Mouse (Mus musculus): Measurements from ENCODE around the gene Dock10. TPM values are rescaled to one million over a fixed set of nuclear protein-coding genes. Genes with fewer than 3 reads are reported as not detected.

Dock10 gene
- polyA plus RNA-seq, 1 experiment from 2014 or later, result 2.7 TPM

DNA sequence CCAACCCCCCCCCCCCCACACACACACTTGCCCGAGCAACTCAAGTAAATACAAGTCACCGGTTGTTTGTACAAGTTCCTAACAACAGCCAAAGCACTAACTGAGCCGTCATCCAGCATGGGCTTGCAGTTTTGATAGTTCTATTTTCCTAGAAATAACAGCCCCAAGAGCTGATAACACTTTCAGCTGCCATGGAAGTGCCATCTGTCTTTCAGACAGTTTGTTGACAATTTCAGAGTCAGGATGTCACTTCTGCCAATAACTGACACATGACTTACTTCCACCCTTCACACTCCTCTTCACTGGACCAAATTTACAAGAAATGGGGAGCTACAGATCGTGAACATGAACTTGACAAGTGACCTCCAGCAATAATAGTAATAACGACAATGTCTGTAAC, 175.0 kb downstream of the Dock10 start:
- Histone ChIP-seq H3K4me3 (ENCODE audit: low read depth, low read length) (no peak overlapping the region), H3K9me3 (ENCODE audit: control insufficient read depth, low read length) (no peaks in the 10 kb centered on the region), H3K4me2 (ENCODE audit: low read depth, low read length, severe bottlenecking) (no peak overlapping the region), H3K36me3 (ENCODE audit: control insufficient read depth, insufficient read depth, low read length) (no peaks in the 10 kb centered on the region), H3K27me3 (ENCODE audit: control insufficient read depth, insufficient read depth, low read length) (no peaks in the 10 kb centered on the region), H3K9ac (ENCODE audit: low read length) (no peak overlapping the region), H3K4me1 (replicated peaks; ENCODE audit: control insufficient read depth, insufficient read depth, low read length) (no peaks in the 10 kb centered on the region), H3K27ac (ENCODE audit: low read depth, low read length) (no peak overlapping the region)
- ATAC-seq (replicated peaks; ENCODE audit: low FRiP score) (no peak), DNase-seq (ENCODE audit: low spot score) (no peak)
- 93% methylated on average over 5 of the region's 5 CpGs for WGBS

GRCm38 (mm10) chr1:80582186-80582585, 176.1 kb downstream of the Dock10 start:
- no peak for ATAC-seq (replicated peaks; ENCODE audit: low FRiP score)
- Histone ChIP-seq H3K4me3 (ENCODE audit: low read depth, low read length) (no peak overlapping the region), H3K36me3 (ENCODE audit: control insufficient read depth, insufficient read depth, low read length) (no peaks in the 10 kb centered on the region), H3K27ac (ENCODE audit: low read depth, low read length) (no peak overlapping the region), H3K9me3 (ENCODE audit: control insufficient read depth, low read length) (no peaks in the 10 kb centered on the region), H3K4me1 (replicated peaks; ENCODE audit: control insufficient read depth, insufficient read depth, low read length) (no peaks in the 10 kb centered on the region), H3K27me3 (ENCODE audit: control insufficient read depth, insufficient read depth, low read length) (no peaks in the 10 kb centered on the region), H3K9ac (ENCODE audit: low read length) (no peak overlapping the region), H3K4me2 (ENCODE audit: low read depth, low read length, severe bottlenecking) (no peak overlapping the region)
- no peak for DNase-seq (ENCODE audit: low spot score)
- WGBS, result 93% methylated on average over 3 of the region's 3 CpGs

DNA sequence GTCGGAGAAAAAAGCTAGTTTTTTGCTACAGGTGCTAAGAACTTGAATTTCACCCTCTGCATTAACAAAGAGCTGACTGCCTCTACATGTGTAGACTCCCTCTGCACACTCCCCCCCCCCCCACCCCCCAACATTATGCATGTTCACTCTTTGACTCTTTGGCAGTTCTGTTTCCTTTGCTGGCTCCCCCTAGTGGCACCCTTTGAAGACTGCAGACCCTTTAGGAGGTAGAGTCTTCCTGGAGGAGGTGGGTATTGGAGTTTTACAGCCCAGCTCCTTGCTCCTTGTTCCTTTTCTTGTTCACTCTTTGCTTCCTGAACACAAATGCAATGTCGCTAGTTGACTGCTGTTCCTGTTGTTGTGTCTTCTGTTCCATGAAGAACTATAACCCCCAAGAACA, 181.4 kb downstream of the Dock10 start:
- WGBS, result 86% methylated on average over 2 of the region's 2 CpGs
- no peak overlapping the region for H3K9ac ChIP-seq (ENCODE audit: low read length)
- no peak overlapping the region for H3K27ac ChIP-seq (ENCODE audit: low read depth, low read length)
- H3K27me3 ChIP-seq (ENCODE audit: control insufficient read depth, insufficient read depth, low read length), result no peaks in the 10 kb centered on the region
- H3K4me2 ChIP-seq (ENCODE audit: low read depth, low read length, severe bottlenecking), result no peak overlapping the region
- DNase-seq (ENCODE audit: low spot score), result no peak
- H3K36me3 ChIP-seq (ENCODE audit: control insufficient read depth, insufficient read depth, low read length), result no peaks in the 10 kb centered on the region
- ATAC-seq (replicated peaks; ENCODE audit: low FRiP score), result no peak
- H3K4me3 ChIP-seq (ENCODE audit: low read depth, low read length), result no peak overlapping the region
- no peaks in the 10 kb centered on the region for H3K4me1 ChIP-seq (replicated peaks; ENCODE audit: control insufficient read depth, insufficient read depth, low read length)
- H3K9me3 ChIP-seq (ENCODE audit: control insufficient read depth, low read length), result no peaks in the 10 kb centered on the region

- no peak overlapping the region for H3K27ac ChIP-seq (ENCODE audit: low read depth, low read length)
- H3K4me1 ChIP-seq (replicated peaks; ENCODE audit: control insufficient read depth, insufficient read depth, low read length), result no peaks in the 10 kb centered on the region
- no peak overlapping the region for H3K9ac ChIP-seq (ENCODE audit: low read length)
- no peaks in the 10 kb centered on the region for H3K27me3 ChIP-seq (ENCODE audit: control insufficient read depth, insufficient read depth, low read length)
- WGBS, result 97% methylated on average over 1 of the region's 1 CpGs
- H3K36me3 ChIP-seq (ENCODE audit: control insufficient read depth, insufficient read depth, low read length), result no peaks in the 10 kb centered on the region
- no peak overlapping the region for H3K4me2 ChIP-seq (ENCODE audit: low read depth, low read length, severe bottlenecking)
- DNase-seq (ENCODE audit: low spot score) (no peak), ATAC-seq (replicated peaks; ENCODE audit: low FRiP score) (no peak)
- H3K4me3 ChIP-seq (ENCODE audit: low read depth, low read length), result no peak overlapping the region
- H3K9me3 ChIP-seq (ENCODE audit: control insufficient read depth, low read length), result no peaks in the 10 kb centered on the region
Measured at GRCm38 (mm10) chr1:80556446-80556845, 201.9 kb downstream of the Dock10 start.

GRCm38 (mm10) chr1:80541522-80541921, 216.8 kb downstream of the Dock10 start:
- no peaks in the 10 kb centered on the region for H3K4me1 ChIP-seq (replicated peaks; ENCODE audit: control insufficient read depth, insufficient read depth, low read length)
- WGBS, result 80% methylated on average over 3 of the region's 3 CpGs
- no peak overlapping the region for H3K4me2 ChIP-seq (ENCODE audit: low read depth, low read length, severe bottlenecking)
- H3K9me3 ChIP-seq (ENCODE audit: control insufficient read depth, low read length), result no peaks in the 10 kb centered on the region
- no peak overlapping the region for H3K4me3 ChIP-seq (ENCODE audit: low read depth, low read length)
- DNase-seq (ENCODE audit: low spot score) (no peak), ATAC-seq (replicated peaks; ENCODE audit: low FRiP score) (no peak)
- H3K36me3 ChIP-seq (ENCODE audit: control insufficient read depth, insufficient read depth, low read length), result no peaks in the 10 kb centered on the region
- H3K27ac ChIP-seq (ENCODE audit: low read depth, low read length), result no peak overlapping the region
- no peaks in the 10 kb centered on the region for H3K27me3 ChIP-seq (ENCODE audit: control insufficient read depth, insufficient read depth, low read length)
- H3K9ac ChIP-seq (ENCODE audit: low read length), result no peak overlapping the region

DNA sequence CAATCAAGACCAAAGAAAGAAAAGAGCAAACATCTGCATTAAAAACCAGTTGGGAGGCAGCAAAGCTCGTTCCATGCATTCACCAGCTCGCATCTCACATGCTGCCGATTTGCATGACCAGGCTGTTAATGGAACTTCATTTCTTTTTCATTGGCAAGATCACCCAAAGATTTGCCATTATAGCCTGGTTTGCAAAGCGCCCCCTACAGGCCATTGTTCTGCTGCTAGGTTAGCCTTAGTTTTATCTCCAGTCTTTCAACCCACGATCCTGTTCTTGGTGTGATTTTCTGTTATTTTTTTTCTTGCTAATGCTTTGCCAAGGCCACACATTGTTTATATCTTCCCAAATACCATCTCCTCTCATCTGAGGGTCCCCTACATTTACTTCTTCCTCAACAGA, 236.1 kb downstream of the Dock10 start:
- no peaks in the 10 kb centered on the region for H3K9me3 ChIP-seq (ENCODE audit: control insufficient read depth, low read length)
- 68% methylated on average over 5 of the region's 5 CpGs for WGBS
- no peak overlapping the region for H3K4me2 ChIP-seq (ENCODE audit: low read depth, low read length, severe bottlenecking)
- no peaks in the 10 kb centered on the region for H3K36me3 ChIP-seq (ENCODE audit: control insufficient read depth, insufficient read depth, low read length)
- H3K4me3 ChIP-seq (ENCODE audit: low read depth, low read length), result no peak overlapping the region
- no peak for ATAC-seq (replicated peaks; ENCODE audit: low FRiP score)
- H3K27ac ChIP-seq (ENCODE audit: low read depth, low read length), result no peak overlapping the region
- H3K4me1 ChIP-seq (replicated peaks; ENCODE audit: control insufficient read depth, insufficient read depth, low read length), result no peaks in the 10 kb centered on the region
- no peak overlapping the region for H3K9ac ChIP-seq (ENCODE audit: low read length)
- no peak for DNase-seq (ENCODE audit: low spot score)
- no peaks in the 10 kb centered on the region for H3K27me3 ChIP-seq (ENCODE audit: control insufficient read depth, insufficient read depth, low read length)

DNA sequence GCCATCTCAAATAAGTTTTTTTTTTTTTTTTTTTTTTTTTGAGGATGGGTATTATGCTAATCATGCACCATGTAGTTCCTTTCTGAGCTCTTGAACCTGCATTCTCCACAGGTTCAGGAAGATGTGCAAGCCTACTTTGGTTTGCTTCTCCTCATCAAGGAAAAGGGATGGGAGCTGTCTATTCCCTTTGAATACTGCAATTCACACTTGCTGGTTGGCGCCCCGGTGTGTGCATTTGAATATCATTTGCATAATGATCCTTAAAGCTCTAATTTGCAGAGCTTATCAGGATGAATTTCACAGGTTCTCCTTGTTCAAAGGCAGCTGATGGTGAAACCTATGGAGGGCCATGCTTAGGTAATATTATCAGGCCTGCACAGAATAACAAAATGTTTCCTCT, 237.9 kb downstream of the Dock10 start:
- DNase-seq (ENCODE audit: low spot score) (no peak), ATAC-seq (replicated peaks; ENCODE audit: low FRiP score) (no peak)
- WGBS, result 14% methylated on average over 2 of the region's 2 CpGs
- H3K36me3 ChIP-seq (ENCODE audit: control insufficient read depth, insufficient read depth, low read length), result no peaks in the 10 kb centered on the region
- H3K4me2 ChIP-seq (ENCODE audit: low read depth, low read length, severe bottlenecking), result no peak overlapping the region
- H3K4me1 ChIP-seq (replicated peaks; ENCODE audit: control insufficient read depth, insufficient read depth, low read length), result no peaks in the 10 kb centered on the region
- no peaks in the 10 kb centered on the region for H3K9me3 ChIP-seq (ENCODE audit: control insufficient read depth, low read length)
- H3K27me3 ChIP-seq (ENCODE audit: control insufficient read depth, insufficient read depth, low read length), result no peaks in the 10 kb centered on the region
- no peak overlapping the region for H3K4me3 ChIP-seq (ENCODE audit: low read depth, low read length)
- no peak overlapping the region for H3K27ac ChIP-seq (ENCODE audit: low read depth, low read length)
- H3K9ac ChIP-seq (ENCODE audit: low read length), result no peak overlapping the region

GRCm38 (mm10) chr1:80519893-80520292, 238.4 kb downstream of the Dock10 start:
- WGBS, result 13% methylated on average over 1 of the region's 1 CpGs
- ATAC-seq (replicated peaks; ENCODE audit: low FRiP score), result no peak
- Histone ChIP-seq H3K4me2 (ENCODE audit: low read depth, low read length, severe bottlenecking) (no peak overlapping the region), H3K4me3 (ENCODE audit: low read depth, low read length) (no peak overlapping the region), H3K36me3 (ENCODE audit: control insufficient read depth, insufficient read depth, low read length) (no peaks in the 10 kb centered on the region), H3K9ac (ENCODE audit: low read length) (no peak overlapping the region), H3K4me1 (replicated peaks; ENCODE audit: control insufficient read depth, insufficient read depth, low read length) (no peaks in the 10 kb centered on the region), H3K9me3 (ENCODE audit: control insufficient read depth, low read length) (no peaks in the 10 kb centered on the region), H3K27me3 (ENCODE audit: control insufficient read depth, insufficient read depth, low read length) (no peaks in the 10 kb centered on the region), H3K27ac (ENCODE audit: low read depth, low read length) (no peak overlapping the region)
- no peak for DNase-seq (ENCODE audit: low spot score)

GRCm38 (mm10) chr1:80515836-80516235, 242.5 kb downstream of the Dock10 start:
- 49% methylated on average over 6 of the region's 6 CpGs for WGBS
- Histone ChIP-seq H3K9ac (ENCODE audit: low read length) (no peak overlapping the region), H3K4me1 (replicated peaks; ENCODE audit: control insufficient read depth, insufficient read depth, low read length) (no peaks in the 10 kb centered on the region), H3K27ac (ENCODE audit: low read depth, low read length) (no peak overlapping the region), H3K9me3 (ENCODE audit: control insufficient read depth, low read length) (no peaks in the 10 kb centered on the region), H3K4me2 (ENCODE audit: low read depth, low read length, severe bottlenecking) (no peak overlapping the region), H3K27me3 (ENCODE audit: control insufficient read depth, insufficient read depth, low read length) (no peaks in the 10 kb centered on the region), H3K36me3 (ENCODE audit: control insufficient read depth, insufficient read depth, low read length) (no peaks in the 10 kb centered on the region), H3K4me3 (ENCODE audit: low read depth, low read length) (no peak overlapping the region)
- DNase-seq (ENCODE audit: low spot score) (no peak), ATAC-seq (replicated peaks; ENCODE audit: low FRiP score) (no peak)

All from forebrain, embryonic 11.5 days (tissue).